Mouse (Mus musculus) liver, embryonic 11.5 days (tissue): ENCODE results near the gene Sv2a. TPM values are rescaled to one million over a fixed set of nuclear protein-coding genes. Genes with fewer than 3 reads are reported as not detected.
"Not testable (repeated sequence)": the region's sequence is repeated elsewhere in the genome, so short reads cannot be mapped to it uniquely, and the experiment has no call there.

ENCODE experiments used
- ATAC-seq: fragments of 200-750 bp; cut with Nextera tagmentation; replicated peaks from 2 replicates; pipeline ENCODE4 v1.8.0; 2017; ENCODE audit warnings: moderate number of reproducible peaks, mild to moderate bottlenecking, moderate TSS enrichment, moderate library complexity; ENCODE audit not compliant: low FRiP score
- DNase-seq: peaks from one replicate; pipeline ENCODE4 v3.0.0-alpha.2; 2017; ENCODE audit warnings: low spot score
- H3K27ac ChIP-seq: fragments of 300-500 bp; sonication (generic); 2 replicates; pipeline ENCODE4 v1.5.1; 2014; ENCODE audit warnings: mild to moderate bottlenecking, low read depth, low read length, control low read depth
- H3K27me3 ChIP-seq: fragments of 300-500 bp; sonication (generic); replicated peaks from 2 replicates; pipeline ENCODE4 v1.6.1; 2014; ENCODE audit warnings: low read length, mixed read lengths; ENCODE audit not compliant: control insufficient read depth, insufficient read depth
- H3K36me3 ChIP-seq: fragments of 300-500 bp; sonication (generic); 2 replicates; pipeline ENCODE4 v1.6.1; 2014; ENCODE audit warnings: mild to moderate bottlenecking, low read length, moderate library complexity, mixed read lengths; ENCODE audit not compliant: control insufficient read depth, insufficient read depth
- H3K4me1 ChIP-seq: fragments of 300-500 bp; sonication (generic); replicated peaks from 2 replicates; pipeline ENCODE4 v1.6.1; 2014; ENCODE audit warnings: low read length, mixed read lengths; ENCODE audit not compliant: control insufficient read depth, insufficient read depth
- H3K4me2 ChIP-seq: fragments of 300-500 bp; sonication (generic); 2 replicates; pipeline ENCODE4 v1.6.1; 2014; ENCODE audit warnings: mild to moderate bottlenecking, control low read depth, moderate library complexity
- H3K4me3 ChIP-seq: fragments of 300-500 bp; sonication (generic); 2 replicates; pipeline ENCODE4 v1.5.1; 2014; ENCODE audit warnings: low read depth, low read length, control low read depth
- H3K9ac ChIP-seq: fragments of 300-500 bp; sonication (generic); 2 replicates; pipeline ENCODE4 v1.6.1; 2014; ENCODE audit warnings: low read depth, low read length, control low read depth
- H3K9me3 ChIP-seq: fragments of 300-500 bp; sonication (generic); 2 replicates; pipeline ENCODE4 v1.6.1; 2016; ENCODE audit warnings: low read length, inconsistent platforms, mixed read lengths; ENCODE audit not compliant: control insufficient read depth
- WGBS: fragments of 180-500 bp; shearing (Covaris S2); extraction: QIAGEN DNeasy Blood & Tissue Kit; methylation state at CpG from one replicate; pipeline ENCODE4 v1.1.7; 2014; 5-methylcytosine and 5-hydroxymethylcytosine counted together
- polyA plus RNA-seq: library from polyadenylated mRNA; unstranded; fragments of >200 nt; fragmentation: Nextera tagmentation; extraction: Ambion mirVana; gene quantifications from 2 replicates; pipeline ENCODE4 v1.2.1, GENCODE M21; 2014

Gene Sv2a
- polyA plus RNA-seq, 1 experiment from 2014 or later = 4.3 TPM

DNA sequence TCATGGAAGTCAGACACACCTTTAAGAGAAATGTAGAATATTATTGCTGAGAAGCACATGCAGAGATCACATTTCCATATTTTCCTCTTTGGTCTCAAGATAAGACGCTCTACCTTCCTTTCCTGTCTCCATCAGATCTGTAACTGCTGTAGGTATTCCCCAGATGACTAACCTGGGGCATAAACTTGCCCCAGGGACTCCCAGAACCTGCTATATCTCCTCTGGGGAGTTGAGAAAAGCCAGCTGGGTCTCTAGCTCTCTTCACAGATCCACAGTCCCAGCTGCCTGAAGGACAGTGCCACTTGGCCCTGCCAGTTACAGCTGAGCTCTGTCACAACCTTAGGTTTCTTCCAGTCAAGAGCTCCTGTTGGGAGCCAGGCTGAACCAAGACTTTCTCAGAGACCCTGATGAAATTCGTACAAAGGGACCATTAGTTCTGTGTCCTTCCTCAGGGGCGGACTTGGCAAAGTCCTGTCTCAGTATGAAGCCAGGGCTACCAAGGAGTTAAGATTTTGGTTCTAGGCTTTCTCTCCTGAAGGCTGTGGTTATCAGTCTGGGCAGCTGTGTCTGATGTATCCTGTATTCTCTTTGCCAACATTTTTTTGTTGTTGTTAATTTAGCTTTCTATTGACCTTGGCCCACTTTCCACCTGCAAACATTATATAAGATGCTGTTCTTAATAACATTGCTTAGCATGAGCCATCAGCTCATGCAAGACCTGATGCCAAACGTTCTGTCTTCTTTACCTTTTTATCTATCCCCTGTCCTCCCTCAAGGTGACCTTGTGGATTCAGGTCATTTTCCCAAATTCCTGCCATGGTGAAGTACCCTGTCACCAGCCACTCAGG, 50.2 kb downstream of the Sv2a start:
- ATAC-seq (no peak), DNase-seq (no peak)
- no peaks in the 10 kb centered on the region for H3K36me3 ChIP-seq
- H3K27ac ChIP-seq = no peak overlapping the region
- no peaks in the 10 kb centered on the region for H3K9me3 ChIP-seq
- peaks cover under 1% of the 10 kb centered on the region; the same call in 1 of the 2 replicates for H3K4me1 ChIP-seq
- H3K9ac ChIP-seq = no peak overlapping the region
- WGBS = 75% methylated on average over 4 of the region's 4 CpGs
- no peak overlapping the region for H3K4me3 ChIP-seq
- no peak overlapping the region for H3K4me2 ChIP-seq
- no peaks in the 10 kb centered on the region for H3K27me3 ChIP-seq

DNA sequence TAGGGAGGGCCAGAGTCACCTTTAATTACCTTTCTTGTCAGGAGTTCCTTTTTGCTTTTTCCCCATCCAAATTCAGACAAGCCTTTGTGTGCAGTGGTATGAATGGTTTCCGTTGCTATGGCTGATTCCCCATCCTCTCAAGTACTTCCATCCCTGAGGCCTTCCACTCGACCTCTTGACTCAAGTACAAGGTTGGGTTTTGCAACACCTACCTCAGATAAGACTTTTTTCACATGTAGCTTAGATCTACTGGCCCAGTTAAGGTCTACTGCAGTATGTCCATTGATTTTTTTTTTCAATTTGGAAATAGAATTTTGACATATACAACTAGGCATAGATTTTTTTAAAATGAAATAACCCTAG, 50.8 kb downstream of the Sv2a start:
- DNase-seq (no peak), ATAC-seq (no peak)
- H3K27me3 ChIP-seq = no peaks in the 10 kb centered on the region
- H3K4me2 ChIP-seq = no peak overlapping the region
- no peaks in the 10 kb centered on the region for H3K9me3 ChIP-seq
- H3K9ac ChIP-seq = no peak overlapping the region
- no peaks in the 10 kb centered on the region for H3K4me1 ChIP-seq
- 62% methylated on average over 2 of the region's 2 CpGs for WGBS
- H3K36me3 ChIP-seq = no peaks in the 10 kb centered on the region
- no peak overlapping the region for H3K4me3 ChIP-seq
- H3K27ac ChIP-seq = no peak overlapping the region

DNA sequence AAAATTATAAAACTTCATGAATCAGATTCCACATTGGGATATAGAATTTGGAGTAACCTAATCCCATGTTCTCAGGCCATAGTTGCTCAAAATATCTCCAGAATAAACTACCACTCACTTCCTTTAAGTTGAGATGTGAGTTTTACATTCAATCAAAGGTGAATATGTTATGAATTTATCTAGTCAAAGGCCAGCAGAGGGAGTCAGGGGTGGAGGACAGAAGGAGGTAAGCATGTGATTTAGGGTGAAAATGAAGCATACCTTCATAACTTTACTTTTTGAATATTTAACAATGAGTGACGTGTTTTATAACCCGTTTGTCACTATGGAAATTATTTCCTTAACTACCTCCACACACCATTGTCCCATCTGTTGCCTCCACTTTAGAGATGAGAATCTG, 54.0 kb downstream of the Sv2a start:
- no peak overlapping the region for H3K27ac ChIP-seq
- H3K9ac ChIP-seq = no peak overlapping the region
- ATAC-seq (no peak), DNase-seq (no peak)
- no peaks in the 10 kb centered on the region for H3K27me3 ChIP-seq
- H3K4me3 ChIP-seq = no peak overlapping the region
- WGBS = 80% methylated on average over 2 of the region's 2 CpGs
- no peak overlapping the region for H3K4me2 ChIP-seq
- no peaks in the 10 kb centered on the region for H3K36me3 ChIP-seq
- peaks cover 2% of the 10 kb centered on the region; the same call in 1 of the 2 replicates for H3K4me1 ChIP-seq
- no peaks in the 10 kb centered on the region for H3K9me3 ChIP-seq

DNA sequence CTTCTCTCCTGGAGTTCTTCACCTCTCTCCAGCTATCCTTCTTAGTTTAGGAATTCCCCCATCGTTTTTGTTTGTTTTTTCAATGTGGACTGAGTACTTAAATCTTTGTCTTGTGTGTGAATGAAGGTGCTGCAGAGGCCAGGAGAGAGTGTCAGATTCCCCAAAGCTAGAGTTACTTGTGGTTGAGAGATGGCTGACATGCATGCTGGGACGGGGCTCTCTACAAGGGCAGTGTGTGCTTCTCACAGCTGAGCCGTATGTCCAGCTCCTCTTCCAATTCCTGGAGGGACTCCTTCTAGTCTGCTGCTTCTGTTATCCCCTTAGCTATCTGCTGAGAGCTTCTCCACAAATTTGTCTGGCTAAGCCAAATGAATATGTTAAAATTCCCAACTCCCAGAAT, 54.9 kb downstream of the Sv2a start:
- no peak for DNase-seq
- 57% methylated on average over 3 of the region's 3 CpGs for WGBS

DNA sequence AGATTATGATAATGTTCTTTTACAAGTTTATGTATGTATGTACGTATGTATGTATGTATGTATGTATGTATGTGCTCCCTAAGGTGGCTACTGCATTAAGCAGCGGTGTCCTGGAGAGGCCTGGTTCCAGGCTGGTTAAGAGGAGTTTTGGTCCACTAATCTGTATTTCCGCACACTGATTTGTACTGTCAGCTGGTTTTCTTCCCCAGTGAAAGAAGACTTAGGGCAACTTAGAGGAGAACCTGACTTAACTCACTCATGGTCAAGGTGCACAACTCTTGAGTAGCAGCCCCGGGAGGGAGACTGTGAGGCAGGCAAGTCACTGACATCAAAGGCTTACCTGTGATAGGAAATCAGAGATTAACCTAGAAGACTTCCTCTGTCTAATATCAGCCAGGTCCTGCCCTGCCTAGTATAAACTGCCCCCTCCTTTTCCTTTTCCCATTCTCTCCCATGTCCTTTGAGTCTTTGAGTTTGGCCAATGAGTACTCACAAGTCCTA, 55.9 kb downstream of the Sv2a start:
- Histone ChIP-seq H3K9ac (peak overlapping the region; percentile 76), H3K27me3 (no peaks in the 10 kb centered on the region), H3K36me3 (no peaks in the 10 kb centered on the region), H3K4me1 (peaks cover 9% of the 10 kb centered on the region), H3K9me3 (no peaks in the 10 kb centered on the region), H3K4me2 (peak overlapping the region; percentile 81), H3K27ac (peak overlapping the region; percentile 89), H3K4me3 (peak overlapping the region; percentile 52)
- WGBS = 85% methylated on average over 4 of the region's 4 CpGs
- no peak for DNase-seq
- ATAC-seq = no peak

More for the DNA sequence above, 54.9 kb downstream of the Sv2a start:
- Histone ChIP-seq H3K9me3 (no peaks in the 10 kb centered on the region), H3K27ac (no peak overlapping the region), H3K4me3 (no peak overlapping the region), H3K27me3 (no peaks in the 10 kb centered on the region), H3K4me1 (peaks cover 5% of the 10 kb centered on the region), H3K36me3 (no peaks in the 10 kb centered on the region), H3K9ac (no peak overlapping the region), H3K4me2 (no peak overlapping the region)
- no peak for ATAC-seq

DNA sequence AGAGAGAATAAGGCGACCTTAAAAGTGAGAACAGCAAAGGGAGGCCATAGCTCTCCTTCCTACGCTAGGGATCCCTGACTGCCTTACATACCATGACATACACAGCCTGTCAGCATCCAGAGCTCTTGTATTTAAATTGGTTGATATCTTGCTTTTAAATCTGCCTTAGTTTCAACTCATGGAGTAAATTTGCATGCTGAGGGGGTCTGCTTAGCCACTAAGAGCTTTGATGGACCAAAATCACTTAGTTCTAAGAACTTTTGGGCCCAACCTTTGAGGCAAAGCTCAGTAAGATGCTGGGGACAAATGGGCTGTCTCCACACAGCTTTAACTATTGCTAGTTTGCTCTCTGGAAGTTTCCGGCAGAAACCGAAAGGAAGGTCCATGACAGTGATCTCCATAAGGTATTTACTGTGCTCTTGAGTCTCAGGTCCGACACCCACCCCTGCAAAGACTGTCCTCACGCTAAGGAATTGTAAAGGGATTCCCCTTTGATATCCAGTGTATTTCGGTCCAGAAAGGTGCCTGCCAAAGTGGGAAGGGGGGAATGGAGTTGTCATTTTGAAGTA, 56.5 kb downstream of the Sv2a start:
- 23% methylated on average over 7 of the region's 7 CpGs for WGBS
- H3K4me3 ChIP-seq = peak overlapping the region; percentile 52
- ATAC-seq = no peak
- H3K4me1 ChIP-seq = peaks cover 9% of the 10 kb centered on the region
- peak overlapping the region; percentile 76 for H3K9ac ChIP-seq
- DNase-seq = peak; percentile 61
- no peaks in the 10 kb centered on the region for H3K36me3 ChIP-seq
- peak overlapping the region; percentile 89 for H3K27ac ChIP-seq
- peak overlapping the region; percentile 81 for H3K4me2 ChIP-seq
- no peaks in the 10 kb centered on the region for H3K9me3 ChIP-seq
- H3K27me3 ChIP-seq = no peaks in the 10 kb centered on the region

DNA sequence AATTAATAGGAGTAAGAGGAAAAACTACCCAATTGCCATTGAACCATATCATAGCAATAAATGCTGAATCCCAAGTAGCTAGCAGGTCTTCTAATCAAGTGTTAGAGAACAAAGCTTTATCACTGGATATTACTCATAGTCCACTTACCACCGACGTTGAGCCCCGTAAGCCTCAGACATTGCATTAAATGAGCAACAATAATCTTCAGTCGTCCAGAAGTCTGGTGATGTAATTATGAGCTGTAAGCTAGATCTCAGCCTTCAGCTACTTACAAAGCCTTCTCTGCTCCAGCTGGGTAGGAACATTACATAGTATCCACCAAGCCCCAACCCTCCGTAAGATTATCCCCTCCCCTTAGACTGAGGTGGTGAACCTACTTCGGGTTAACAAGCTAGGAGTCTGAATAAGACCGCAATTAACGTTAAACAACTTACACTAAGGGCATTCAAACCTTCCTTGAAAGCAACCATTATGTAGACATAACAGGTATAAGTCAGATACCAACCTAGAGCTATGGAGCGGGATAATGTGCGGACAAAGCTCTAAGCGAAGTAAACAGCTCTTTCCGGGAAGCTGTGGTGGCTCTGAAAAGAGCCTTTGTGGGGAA, 57.1 kb downstream of the Sv2a start:
- no peaks in the 10 kb centered on the region for H3K9me3 ChIP-seq
- peak overlapping the region; percentile 52 for H3K4me3 ChIP-seq
- WGBS = under 1% methylated on average over 12 of the region's 12 CpGs
- H3K4me1 ChIP-seq = peaks cover 9% of the 10 kb centered on the region
- no peaks in the 10 kb centered on the region for H3K27me3 ChIP-seq
- peak overlapping the region; percentile 89 for H3K27ac ChIP-seq
- H3K9ac ChIP-seq = peak overlapping the region; percentile 76
- no peaks in the 10 kb centered on the region for H3K36me3 ChIP-seq
- H3K4me2 ChIP-seq = peak overlapping the region; percentile 81
- DNase-seq (peak; percentile 63), ATAC-seq (peak; percentile 11; the same call in 1 of the 2 replicates)

DNA sequence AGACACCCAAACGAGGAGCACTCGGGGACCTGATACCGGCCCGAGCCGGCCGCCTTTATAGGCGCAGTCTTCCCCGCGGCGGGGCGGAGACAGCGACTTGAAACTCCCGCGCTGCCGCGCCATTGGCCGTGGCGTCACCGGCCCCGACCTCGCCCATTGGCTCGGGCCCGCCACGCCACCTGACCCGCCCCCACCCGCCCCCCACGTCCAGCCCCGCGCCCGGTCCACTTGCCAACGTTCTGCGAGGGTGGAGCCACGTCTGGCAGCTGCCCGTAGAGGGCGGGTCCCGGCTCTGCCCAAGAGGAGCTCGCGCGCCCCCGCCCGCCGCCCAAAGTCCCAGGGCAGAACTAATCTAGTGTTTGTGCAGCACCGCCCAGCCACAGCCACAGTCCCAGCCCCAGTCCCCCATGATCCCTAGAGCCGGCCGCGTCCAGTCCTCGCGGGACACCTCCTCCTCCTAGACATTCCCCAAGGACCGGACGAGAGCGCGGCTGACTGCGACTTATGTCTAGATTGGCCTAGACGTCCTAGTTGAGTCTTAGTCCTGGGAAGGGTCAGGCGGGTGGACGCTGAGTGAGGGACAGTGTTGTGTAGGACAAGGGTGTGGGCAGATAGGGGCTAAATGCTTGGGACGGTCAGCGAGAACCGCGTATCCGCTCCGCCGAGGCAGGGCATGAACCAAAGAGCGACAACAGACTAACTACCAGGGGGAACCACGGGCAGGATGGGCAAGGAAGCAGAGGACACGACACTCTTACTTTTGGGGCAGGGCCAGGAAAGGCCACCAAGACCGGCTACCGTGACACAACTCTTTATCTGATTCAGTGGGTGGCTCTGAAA, 58.2 kb downstream of the Sv2a start, which contains the start of gene Hist2h3c2:
Gene Hist2h3c2 (minus strand): TSS at position 174 of the 840 bp plus-strand sequence.
- H3K9me3 ChIP-seq, DNase-seq, H3K27me3 ChIP-seq, H3K36me3 ChIP-seq: not testable (repeated sequence)
- peak; percentile 84 for ATAC-seq
- Histone ChIP-seq H3K27ac (peak within 1 kb of the TSS; percentile 89), H3K9ac (peak within 1 kb of the TSS; percentile 76), H3K4me2 (peak within 1 kb of the TSS; percentile 81), H3K4me1 (peaks cover 16% of the 10 kb centered on the region), H3K4me3 (peak within 1 kb of the TSS; percentile 52)
- WGBS = 0% methylated on average over 22 of the region's 68 CpGs
